Mouse (Mus musculus): ENCODE data around the gene Lce3c.

GRCm38 (mm10) chr3:92966761-92967160 lies 22.5 kb downstream of the Lce3c start, which contains the start of gene Lce3e:
- TF ChIP-seq CTCF (IDR thresholded peaks at IDR 0.05; ENCODE audit: extremely low read depth, insufficient read depth, low read length) (no peak), POLR2A (IDR thresholded peaks at IDR 0.05; ENCODE audit: extremely low read depth, insufficient read depth, low read length) (no peak)

All from cortical plate, adult 2 months (tissue).